Mouse (Mus musculus): Measurements from ENCODE around the gene Zfp184.

The Zfp184 gene

DNA sequence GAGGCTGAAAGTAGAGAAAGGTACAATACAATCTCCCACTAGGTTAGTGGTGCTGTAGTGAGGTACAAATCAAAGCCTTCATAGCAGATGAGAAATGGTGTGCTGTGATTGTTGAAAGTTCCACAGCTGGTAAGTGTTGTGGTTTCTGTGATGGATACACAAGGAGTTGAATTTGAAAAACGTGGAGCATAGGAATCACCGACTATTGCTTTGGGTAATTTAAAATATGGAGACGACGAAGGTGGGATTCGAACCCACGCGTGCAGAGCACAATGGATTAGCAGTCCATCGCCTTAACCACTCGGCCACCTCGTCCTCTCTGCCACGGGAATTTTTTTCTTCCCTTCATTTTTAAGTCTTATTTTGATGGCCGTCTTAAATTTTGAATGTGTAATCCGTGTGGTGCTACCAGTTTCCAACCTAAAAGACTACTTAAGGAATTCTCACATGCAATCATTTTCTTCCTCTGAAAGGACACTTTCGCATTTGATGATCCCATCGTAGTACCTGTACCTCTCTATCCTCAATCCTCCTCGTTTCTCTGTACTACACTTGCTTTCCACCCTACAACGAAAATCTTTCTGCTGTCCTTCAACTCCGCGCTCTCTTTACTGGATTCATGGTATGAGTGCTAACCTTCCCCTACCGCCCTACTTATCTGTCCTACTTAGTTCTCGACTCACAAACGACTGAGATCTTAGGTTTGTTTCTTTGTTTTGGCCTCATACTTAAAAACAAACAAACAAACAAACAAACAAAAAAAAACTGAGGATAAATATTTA, 49.3 kb downstream of the Zfp184 start:
- peak; percentile 60 for DNase-seq

DNA sequence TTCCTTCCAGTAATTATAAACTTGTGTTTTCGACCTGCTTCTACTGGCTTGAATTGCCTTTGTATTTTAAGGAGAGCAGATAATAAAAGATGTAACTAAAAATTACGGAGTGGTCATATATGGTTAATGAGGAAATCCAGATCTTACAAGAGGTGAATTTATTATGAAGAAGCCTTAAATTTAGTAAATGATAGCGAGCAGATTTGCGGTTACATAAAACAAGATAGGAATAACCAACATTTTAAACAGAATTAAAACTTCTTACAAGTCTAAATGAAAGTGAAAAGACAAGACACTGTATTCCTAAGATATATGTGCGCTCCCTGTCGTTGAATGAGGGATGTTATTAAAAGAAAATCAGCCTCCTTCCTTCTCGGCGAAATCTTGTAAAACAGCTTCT, 50.0 kb downstream of the Zfp184 start:
- DNase-seq, result no peak

DNA sequence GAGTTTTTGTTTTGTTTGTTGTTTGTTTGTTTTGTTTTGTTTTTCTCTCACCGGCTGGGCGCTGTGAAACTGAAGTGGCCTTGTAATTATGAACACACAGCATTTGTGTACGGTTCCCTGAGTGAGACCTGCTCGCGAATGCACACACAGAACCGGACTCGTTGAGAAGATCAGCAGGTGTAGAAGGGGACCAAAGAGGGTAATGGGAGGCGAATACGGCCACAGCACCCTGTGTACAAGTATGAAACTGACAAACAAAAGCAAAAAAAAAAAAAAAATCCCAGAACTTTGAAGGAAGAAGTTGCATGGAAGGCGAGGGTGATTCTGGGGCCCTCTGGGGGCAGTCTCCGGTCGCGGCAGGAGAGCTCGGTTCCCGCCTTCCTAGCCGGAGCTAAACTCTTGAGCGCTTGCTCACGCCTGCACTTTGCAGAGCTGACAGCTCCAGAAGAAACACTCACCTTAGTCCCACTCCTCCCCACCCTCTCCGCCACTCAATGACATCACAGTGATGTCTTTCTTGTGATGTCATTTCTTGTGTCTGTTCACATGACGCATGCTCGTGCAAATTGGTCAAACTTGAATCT, 50.5 kb downstream of the Zfp184 start:
- DNase-seq, result peak; percentile 68

DNA sequence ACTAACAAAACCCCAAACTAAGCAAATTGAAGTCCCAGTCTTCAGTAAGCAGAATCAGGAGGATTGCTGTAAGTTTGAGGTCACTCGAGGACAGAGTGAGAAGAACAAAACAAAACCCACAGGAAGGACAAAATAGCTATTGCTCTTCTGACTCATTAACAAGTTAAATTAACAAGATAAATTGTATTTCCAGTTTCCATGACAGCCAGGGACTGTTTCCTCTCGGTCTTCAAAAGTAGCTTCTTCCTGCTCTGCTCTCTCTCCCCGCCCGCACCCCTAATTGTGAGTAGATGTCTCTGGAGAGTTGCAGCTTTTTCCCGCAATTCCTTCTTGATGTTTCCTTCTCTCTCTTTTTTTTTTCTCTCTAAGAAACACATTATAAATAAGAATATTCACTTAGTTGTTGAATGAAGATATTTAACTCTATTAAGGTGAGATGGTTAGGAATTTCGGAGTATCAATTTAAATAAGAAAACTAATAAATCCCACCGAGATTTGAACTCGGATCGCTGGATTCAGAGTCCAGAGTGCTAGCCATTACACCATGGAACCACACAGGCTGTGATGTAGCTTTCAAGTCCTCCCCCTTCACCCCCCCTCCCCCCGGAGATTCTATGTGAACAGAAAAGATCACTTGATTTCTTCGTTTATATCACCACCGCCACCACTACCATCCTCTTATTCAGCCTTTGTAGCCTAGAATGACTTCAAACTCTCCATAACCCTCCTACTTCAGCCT, 51.4 kb downstream of the Zfp184 start:
- peak; percentile 78 for DNase-seq

DNA sequence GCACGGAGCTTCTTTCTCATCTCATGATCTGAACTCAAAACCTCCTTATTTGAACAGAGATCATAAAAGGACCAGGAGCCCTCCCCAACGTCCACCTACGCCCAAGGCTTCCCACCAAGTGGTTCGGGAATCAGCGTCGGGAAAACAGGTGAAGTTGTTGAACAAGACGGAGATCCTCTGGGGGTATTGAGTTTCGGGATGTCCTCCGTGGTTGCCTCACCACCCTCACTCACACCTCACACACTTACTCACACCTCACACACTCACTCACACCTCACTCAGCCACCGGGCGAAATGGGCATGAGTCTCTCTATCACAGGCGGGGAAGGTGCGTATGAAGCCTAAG, 51.9 kb downstream of the Zfp184 start:
- DNase-seq, result no peak

DNA sequence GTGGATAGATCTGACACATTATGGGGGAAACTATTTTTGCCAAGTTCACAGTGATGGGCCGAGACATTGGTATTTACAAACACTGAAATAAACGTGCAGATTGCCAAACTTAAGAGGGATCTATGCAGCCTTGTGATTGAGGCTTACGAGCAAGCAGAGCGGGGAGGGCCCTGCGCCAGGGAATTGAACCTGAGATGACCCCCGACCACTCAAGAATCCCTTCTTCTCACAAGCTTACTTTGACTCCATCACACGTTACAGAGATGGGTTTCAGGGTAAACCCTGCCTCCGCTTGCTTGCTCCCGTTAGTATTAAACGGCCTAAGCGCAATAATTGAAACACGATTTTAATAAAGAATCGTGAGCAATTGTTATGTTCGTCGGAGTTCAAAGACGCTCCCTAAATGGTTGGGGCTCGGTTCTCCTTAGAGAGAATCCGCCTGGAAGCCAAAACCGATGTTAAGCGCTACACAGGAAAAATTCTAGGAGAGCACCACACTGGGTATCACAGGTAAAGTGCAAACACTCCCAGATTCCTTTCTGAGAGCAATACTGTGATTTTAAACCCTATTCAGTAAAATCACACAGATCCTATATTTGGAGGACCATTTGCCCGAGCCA, 52.4 kb downstream of the Zfp184 start:
- DNase-seq, result no peak

DNA sequence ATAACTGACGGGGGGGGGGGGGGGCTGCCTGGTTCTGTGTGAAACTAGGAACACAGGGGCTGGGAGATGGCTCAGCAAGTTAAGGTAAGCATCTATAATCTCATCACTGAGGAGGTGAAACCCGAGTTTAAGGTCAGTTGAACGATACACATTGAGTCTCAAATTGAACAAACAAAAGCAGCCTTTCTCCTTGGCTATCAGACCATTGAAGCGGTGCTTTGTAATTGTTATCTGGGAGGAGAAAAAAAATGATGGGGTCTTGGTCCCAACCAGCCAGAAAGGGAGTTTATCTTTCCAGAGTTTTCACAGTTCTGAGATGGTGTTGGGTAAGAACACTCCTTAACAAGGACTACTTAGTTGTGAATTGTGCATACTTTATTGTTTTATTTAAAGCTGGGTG, 52.9 kb downstream of the Zfp184 start:
- DNase-seq, result no peak

DNA sequence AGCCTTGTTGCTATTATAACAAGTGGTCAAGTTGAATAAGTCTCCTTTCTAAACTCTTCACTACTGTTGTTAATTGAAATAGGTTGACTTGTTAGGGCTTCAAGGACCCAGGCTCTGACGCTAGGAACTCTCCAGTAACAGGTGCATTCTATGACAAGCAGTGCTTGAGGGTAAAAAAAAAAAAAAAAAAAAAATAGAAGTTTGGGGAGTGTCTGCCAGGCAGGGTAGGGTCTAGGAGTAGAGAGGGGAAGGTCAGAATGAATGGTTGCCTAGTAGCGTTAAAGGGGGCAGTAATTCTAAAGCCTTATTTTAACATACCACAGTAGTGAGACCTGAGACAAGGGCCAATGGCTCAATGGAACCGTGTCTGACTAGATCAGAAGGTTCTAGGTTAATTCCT, 53.5 kb downstream of the Zfp184 start:
- no peak for DNase-seq

DNA sequence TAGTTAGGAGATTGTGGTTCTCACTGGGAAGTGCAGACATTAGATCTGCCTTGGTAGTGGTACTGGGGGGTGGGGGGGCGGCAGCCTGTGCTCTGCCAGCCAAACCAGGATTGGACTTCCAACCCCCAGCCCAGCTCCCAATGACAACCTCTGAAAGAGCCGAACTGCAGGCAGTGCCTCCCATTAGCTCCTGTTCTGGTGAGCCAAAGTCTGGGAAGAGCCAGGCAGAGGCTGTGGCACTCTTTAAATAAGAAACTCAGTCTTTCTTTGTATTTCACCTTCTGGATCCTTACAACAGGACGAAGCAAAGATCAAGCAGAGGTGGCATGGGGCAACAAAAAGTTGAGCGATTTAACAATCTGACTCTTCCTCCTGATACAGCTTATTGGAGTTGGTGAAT, 54.3 kb downstream of the Zfp184 start:
- DNase-seq, result no peak

DNA sequence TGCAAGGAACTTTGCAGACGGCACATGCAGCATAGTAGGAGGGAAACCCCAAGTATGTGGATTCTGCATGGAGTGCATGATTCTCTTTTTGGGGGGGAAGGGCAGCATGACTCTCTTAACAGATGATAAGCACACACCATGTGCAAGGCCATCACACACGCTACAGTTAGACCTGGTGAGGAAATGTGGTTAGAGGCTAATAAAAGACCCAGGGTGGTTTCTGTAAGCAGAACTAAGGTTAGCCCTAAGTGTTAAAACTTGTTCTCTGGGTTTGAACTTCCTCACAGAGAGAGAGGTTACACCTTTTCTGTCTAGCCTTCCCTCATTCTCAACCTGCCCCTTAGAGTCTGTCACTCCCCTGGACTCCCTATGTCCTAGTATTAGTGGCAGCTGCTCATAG, 56.5 kb downstream of the Zfp184 start:
- DNase-seq, result no peak

DNA sequence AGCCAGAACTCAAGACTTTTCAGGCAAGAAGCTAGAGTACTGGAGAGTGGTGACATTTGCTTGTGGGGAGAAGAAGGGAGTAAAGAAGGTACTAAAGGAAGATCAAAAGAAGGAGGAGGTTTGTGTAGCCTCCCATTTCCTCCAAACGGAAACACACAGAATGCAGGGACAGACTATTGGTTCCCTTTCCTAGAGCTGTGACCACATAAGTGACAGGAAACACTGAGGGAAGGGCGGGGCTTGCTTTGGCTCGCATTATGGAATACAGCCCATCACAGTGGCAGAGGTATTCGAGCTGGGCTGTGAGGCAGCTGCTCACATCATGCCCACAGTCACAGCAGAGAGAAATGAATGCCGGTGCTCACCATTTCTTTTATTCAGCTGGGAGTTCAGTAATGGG, 56.9 kb downstream of the Zfp184 start:
- no peak for DNase-seq

DNA sequence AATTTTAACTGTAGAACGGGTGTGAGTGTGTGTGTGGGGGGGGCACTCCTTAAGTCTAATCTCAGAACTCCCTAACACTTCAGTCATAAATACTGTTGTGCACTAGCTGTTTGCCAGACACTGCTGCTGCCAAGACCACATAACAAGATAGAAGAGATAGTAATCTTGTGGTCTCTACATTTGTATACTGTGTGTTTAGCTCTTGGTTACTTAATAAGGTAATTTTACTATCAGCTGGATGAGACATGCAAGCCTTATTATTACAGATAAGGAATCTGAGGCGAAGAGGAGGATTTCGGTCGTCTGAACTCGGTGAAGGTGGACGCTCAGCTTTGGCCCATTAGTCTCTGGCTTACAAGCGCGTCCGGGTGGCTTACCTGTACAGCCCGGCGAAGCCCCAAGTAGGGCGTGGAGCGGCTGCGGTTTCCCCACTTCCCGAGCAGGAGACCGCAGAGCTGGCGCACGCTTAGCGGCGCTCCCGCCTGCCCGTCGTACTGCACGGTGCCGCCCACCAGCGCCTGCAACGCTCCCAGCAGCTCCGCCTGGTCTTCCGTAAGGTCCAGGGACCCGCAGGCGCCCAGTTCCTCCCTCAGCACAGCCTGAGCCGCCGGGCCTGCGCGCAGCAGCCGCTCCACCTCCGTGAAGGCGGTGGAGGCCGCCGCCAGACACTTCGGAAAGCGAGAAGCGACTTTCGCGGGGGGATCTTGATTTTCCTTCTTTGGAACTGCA, 60.9 kb downstream of the Zfp184 start:
- peak; percentile 60 for DNase-seq

DNA sequence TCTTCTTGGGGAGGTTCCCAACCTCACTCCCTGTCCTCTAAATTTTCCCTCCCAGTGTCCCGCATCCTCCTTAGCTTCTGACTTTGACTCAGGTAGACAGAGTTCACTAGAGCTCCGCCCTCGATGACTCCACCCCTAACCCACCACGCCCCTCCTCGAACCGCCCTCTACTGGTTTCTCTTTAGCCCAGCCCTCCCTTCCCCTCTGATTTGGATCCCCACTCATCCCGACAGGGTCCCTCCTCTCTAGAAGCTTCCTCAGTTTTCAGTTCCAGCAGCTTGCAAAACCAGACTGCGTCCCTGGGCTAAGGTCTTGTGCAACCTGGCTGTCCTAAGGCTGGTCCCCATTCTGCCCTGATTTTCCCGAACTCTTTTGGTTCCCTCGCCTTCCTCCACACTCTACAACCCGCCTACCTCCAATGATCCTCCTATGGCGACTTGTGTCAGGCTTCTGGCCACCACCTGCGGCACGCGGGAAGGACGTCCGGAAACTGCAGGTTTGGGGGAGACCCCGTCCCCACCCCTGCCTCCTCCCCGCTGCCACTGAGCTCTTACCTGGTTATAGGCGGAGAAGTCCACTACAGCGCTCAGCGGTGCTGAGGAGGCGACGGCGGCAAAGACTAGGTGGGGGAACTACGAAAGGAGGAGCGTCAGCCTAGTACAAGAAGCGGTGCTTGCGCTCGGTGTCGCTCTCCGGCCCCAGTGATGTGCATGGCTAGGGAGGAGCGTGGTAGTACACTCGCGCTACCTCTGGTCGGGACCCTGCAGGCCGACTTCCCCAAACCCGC, 61.6 kb downstream of the Zfp184 start:
- DNase-seq, result peak; percentile 69

DNA sequence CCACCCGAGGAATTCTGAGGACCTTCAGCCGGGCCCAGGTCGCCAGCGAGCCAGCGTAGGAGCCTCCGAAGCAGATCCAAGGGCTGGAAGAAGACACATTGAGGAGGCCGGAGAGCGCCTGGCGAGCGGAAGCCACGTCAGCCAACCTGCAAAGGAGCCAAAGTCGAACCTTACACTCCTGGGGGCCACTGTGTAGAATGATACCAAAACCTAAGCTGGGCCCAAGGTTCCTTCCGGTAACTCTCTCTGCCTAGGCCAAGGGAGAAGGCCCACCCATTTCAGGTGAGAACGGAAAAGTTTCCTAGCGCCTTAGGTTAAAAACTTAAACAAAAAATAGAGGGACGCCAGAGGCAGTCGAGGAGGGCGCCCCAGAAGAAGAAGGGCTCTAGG, 62.2 kb downstream of the Zfp184 start:
- DNase-seq, result no peak

DNA sequence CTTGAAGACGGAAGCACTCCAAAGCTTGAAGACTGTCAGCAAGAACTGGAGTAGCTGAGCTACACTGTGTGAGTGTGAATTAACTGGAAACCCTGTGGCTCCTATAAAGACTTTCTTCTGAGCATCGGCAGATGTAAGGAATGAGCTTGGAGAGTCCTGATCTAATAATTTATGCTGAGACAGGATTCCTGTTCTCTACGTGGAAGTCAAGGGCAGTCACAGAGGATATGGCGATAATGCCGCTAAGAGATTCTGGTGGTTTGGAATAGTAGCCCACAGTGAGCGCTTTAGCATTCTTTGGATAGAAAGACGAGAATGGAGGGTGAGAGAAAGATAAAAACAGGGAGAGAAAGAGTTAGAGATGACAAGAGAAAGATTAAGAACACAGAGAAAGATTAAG, 63.0 kb downstream of the Zfp184 start:
- DNase-seq, result no peak

DNA sequence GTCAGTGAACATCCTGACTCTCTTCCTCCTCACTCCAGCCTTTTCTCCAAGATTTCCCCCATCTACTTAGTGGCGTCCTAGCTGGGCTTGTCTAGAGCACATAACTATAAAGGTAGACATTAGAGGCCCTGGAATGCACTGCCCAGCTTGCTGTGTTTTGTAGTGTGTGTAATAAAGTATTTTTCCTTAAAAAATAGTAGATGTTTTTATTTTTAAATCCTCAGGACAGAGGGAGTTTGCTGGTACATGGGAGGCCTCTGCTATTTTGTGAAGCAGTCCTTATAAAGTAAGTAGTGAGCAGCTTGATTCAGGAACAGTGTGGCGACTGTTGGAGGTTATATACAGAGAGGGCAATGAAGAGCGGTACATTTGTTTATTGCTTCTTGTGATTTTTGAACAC, 63.8 kb downstream of the Zfp184 start:
- DNase-seq, result no peak

DNA sequence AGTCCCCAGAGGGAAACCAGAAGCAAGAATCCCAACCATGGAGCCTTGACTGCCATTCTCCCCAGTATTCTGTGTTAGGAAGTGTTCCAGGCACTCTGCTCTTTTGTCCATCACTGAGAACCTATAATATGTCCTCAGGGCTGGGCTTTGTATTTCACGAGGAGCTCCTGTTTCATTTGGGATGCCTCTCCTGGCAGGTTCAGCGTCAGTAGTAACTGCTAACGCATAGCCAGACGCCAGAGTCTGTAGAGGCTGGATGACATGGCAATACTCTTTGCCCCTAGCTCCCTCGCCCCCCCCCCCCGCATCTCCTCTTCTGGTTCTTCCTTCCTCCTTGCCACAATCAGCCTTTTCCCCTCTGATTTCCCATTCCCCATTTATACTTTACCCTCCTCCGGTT, 64.7 kb downstream of the Zfp184 start, which contains the start of gene Prss16:
TSS of gene Prss16 (minus strand) at position 101 of the 400 bp plus-strand sequence.
- no peak for DNase-seq

Measured in retina, postnatal 1 day (tissue).